8 mouse cellular contexts compared by ENCODE assay signal in genomic region chr6:125084424-125084823, GRCm38 (mm10). TPM values are rescaled to one million over a fixed set of nuclear protein-coding genes. Genes with fewer than 3 reads are reported as not detected.
DNase-seq lines count a peak whose midpoint lies in the region; ATAC-seq and TF ChIP-seq lines count a peak whose summit lies in the region.

No protein-coding gene starts in this region.

- no peak overlapping the region for H3K4me2 ChIP-seq in forebrain, embryonic 16.5 days (ENCODE audit: low read length)
- no peak overlapping the region for H3K4me2 ChIP-seq in intestine, embryonic 16.5 days (ENCODE audit: low read depth, low read length)
- H3K4me2 ChIP-seq in liver, embryonic 11.5 days = no peak overlapping the region

- no peaks in the 10 kb centered on the region for H3K36me3 ChIP-seq in forebrain, embryonic 16.5 days (ENCODE audit: control insufficient read depth, insufficient read depth)
- no peaks in the 10 kb centered on the region for H3K36me3 ChIP-seq in intestine, embryonic 16.5 days (ENCODE audit: control insufficient read depth, insufficient read depth, low read length)
- H3K36me3 ChIP-seq in liver, embryonic 11.5 days (ENCODE audit: control insufficient read depth, insufficient read depth, low read length) = no peaks in the 10 kb centered on the region

- peaks cover 13% of the 10 kb centered on the region for H3K4me1 ChIP-seq in cerebellum, adult 2 months (ENCODE audit: control insufficient read depth, insufficient read depth, low read length)
- peaks cover 16% of the 10 kb centered on the region for H3K4me1 ChIP-seq in forebrain, embryonic 16.5 days (replicated peaks; ENCODE audit: control insufficient read depth, insufficient read depth, low read length)
- H3K4me1 ChIP-seq in intestine, embryonic 16.5 days (ENCODE audit: control insufficient read depth, insufficient read depth, low read length) = peaks cover 30% of the 10 kb centered on the region
- peaks cover 20% of the 10 kb centered on the region for H3K4me1 ChIP-seq in liver, embryonic 11.5 days (replicated peaks; ENCODE audit: control insufficient read depth, insufficient read depth, low read length)

- no peak overlapping the region for H3K9ac ChIP-seq in forebrain, embryonic 16.5 days (replicated peaks; ENCODE audit: low read depth, low read length)
- 0 out of 2 replicates have a peak overlapping the region, but pooled peaks have one; percentile 10 for H3K9ac ChIP-seq in intestine, embryonic 16.5 days (ENCODE audit: low read depth, low read length)
- no peak overlapping the region for H3K9ac ChIP-seq in liver, embryonic 11.5 days (ENCODE audit: low read depth, low read length)

- H3K27me3 ChIP-seq in cerebellum, adult 2 months (ENCODE audit: control insufficient read depth, insufficient read depth, low read length) = no peaks in the 10 kb centered on the region
- no peaks in the 10 kb centered on the region for H3K27me3 ChIP-seq in forebrain, embryonic 16.5 days (replicated peaks; ENCODE audit: control insufficient read depth, insufficient read depth, low read length)
- H3K27me3 ChIP-seq in intestine, embryonic 16.5 days (replicated peaks; ENCODE audit: control insufficient read depth, insufficient read depth, low read length) = no peaks in the 10 kb centered on the region
- no peaks in the 10 kb centered on the region for H3K27me3 ChIP-seq in liver, embryonic 11.5 days (replicated peaks; ENCODE audit: control insufficient read depth, insufficient read depth, low read length)

- peak; percentile 91 for ATAC-seq in CD4-positive, CD25-positive, alpha-beta regulatory T cell, adult 4 months
- ATAC-seq in forebrain, embryonic 16.5 days = peak; percentile 5; the same call in 1 of the 2 replicates
- ATAC-seq in intestine, embryonic 16.5 days = 0 out of 2 replicates have a peak, but pooled peaks have one; percentile 2
- peak; percentile 11; the same call in 1 of the 2 replicates for ATAC-seq in liver, embryonic 11.5 days (replicated peaks; ENCODE audit: low FRiP score)
- peak; percentile 86 for ATAC-seq in neutrophil, adult 5-6 weeks (ENCODE audit: extremely low read depth, insufficient number of reproducible peaks, low FRiP score, poor library complexity, severe bottlenecking)

- H3K4me3 ChIP-seq in cerebellum, adult 2 months (replicated peaks; ENCODE audit: insufficient read depth, low read depth, low read length) = no peak overlapping the region
- H3K4me3 ChIP-seq in forebrain, embryonic 16.5 days (replicated peaks; ENCODE audit: low read length) = no peak overlapping the region
- no peak overlapping the region for H3K4me3 ChIP-seq in intestine, embryonic 16.5 days (ENCODE audit: low read length)
- H3K4me3 ChIP-seq in liver, embryonic 11.5 days (ENCODE audit: low read depth, low read length) = no peak overlapping the region

- 4% methylated on average over 4 of the region's 4 CpGs for WGBS in cerebellum, adult 2 months
- 4% methylated on average over 4 of the region's 4 CpGs for WGBS in forebrain, embryonic 16.5 days
- 5% methylated on average over 4 of the region's 4 CpGs for WGBS in intestine, embryonic 16.5 days
- 13% methylated on average over 4 of the region's 4 CpGs for WGBS in liver, embryonic 11.5 days

- DNase-seq in adrenal gland, adult (ENCODE audit: inconsistent age in 2 of 2, low spot score in 1 of 2) = peak; percentile 68 to 91
- DNase-seq in adrenal gland, adult 18-20 months (ENCODE audit: low spot score in 2 of 2) = no peak
- DNase-seq in cerebellum, adult 2 months = peak; percentile 70
- DNase-seq in liver, embryonic 11.5 days (ENCODE audit: low spot score) = no peak

- H3K27ac ChIP-seq in cerebellum, adult 2 months (ENCODE audit: insufficient read depth, low read length) = no peak overlapping the region
- H3K27ac ChIP-seq in forebrain, embryonic 16.5 days (ENCODE audit: low read length) = no peak overlapping the region
- no peak overlapping the region for H3K27ac ChIP-seq in intestine, embryonic 16.5 days (ENCODE audit: low read length)
- H3K27ac ChIP-seq in liver, embryonic 11.5 days (ENCODE audit: low read depth, low read length) = no peak overlapping the region

- TF ChIP-seq POLR2A in cerebellum, adult 2 months (IDR thresholded peaks at IDR 0.05; ENCODE audit: borderline replicate concordance, insufficient read depth, low read length) = no peak

- peak; percentile 83 for TF ChIP-seq CTCF in cerebellum, adult 2 months (IDR thresholded peaks at IDR 0.05; ENCODE audit: borderline replicate concordance, insufficient read depth, low read depth, low read length)

- no peaks in the 10 kb centered on the region for H3K9me3 ChIP-seq in forebrain, embryonic 16.5 days (ENCODE audit: control insufficient read depth, low read length)
- no peaks in the 10 kb centered on the region for H3K9me3 ChIP-seq in intestine, embryonic 16.5 days (ENCODE audit: control insufficient read depth, low read length)
- H3K9me3 ChIP-seq in liver, embryonic 11.5 days (ENCODE audit: control insufficient read depth, low read length) = no peaks in the 10 kb centered on the region

RNA-seq across cellular contexts. Expression of gene Chd4, which starts 11.4 kb away (rescaled TPM):
- total RNA-seq in adrenal gland, adult 18-20 months (2021) = 100 to 1,000 TPM; 150 to 190 TPM
- 10 to 100 TPM; 61.4 to 71.9 TPM for polyA plus RNA-seq in CD4-positive, CD25-positive, alpha-beta regulatory T cell, adult 4 months (2017; shearing (Covaris generic))
- polyA plus RNA-seq in cerebellum, adult 2 months (2012; rRNA removed) = 110 and 112 TPM in 2 replicates
- polyA plus RNA-seq in forebrain, embryonic 16.5 days (2015; fragmentation: Nextera tagmentation; extraction: Ambion mirVana) = 78.1 and 79.8 TPM in 2 replicates
- 41.3 and 44.8 TPM in 2 replicates for polyA plus RNA-seq in intestine, embryonic 16.5 days (2015; fragmentation: Nextera tagmentation; extraction: Ambion mirVana)
- 62.5 and 71.6 TPM in 2 replicates for polyA plus RNA-seq in liver, embryonic 11.5 days (2014; fragmentation: Nextera tagmentation; extraction: Ambion mirVana)
- 363 and 367 TPM in 2 replicates for total RNA-seq in neutrophil, adult 5-6 weeks (2017)

RNA-seq across cellular contexts. Expression of gene Lpar5, which starts 16.7 kb away (rescaled TPM):
- total RNA-seq in adrenal gland, adult 18-20 months (2021) = under 1 TPM; 0.40 to 0.93 TPM
- polyA plus RNA-seq in CD4-positive, CD25-positive, alpha-beta regulatory T cell, adult 4 months (2017; shearing (Covaris generic)) = 10 to 100 TPM; 12.1 to 19.9 TPM
- polyA plus RNA-seq in cerebellum, adult 2 months (2012; rRNA removed) = 0.57 and 0.84 TPM in 2 replicates
- 0.44 and 0.60 TPM in 2 replicates for polyA plus RNA-seq in forebrain, embryonic 16.5 days (2015; fragmentation: Nextera tagmentation; extraction: Ambion mirVana)
- polyA plus RNA-seq in intestine, embryonic 16.5 days (2015; fragmentation: Nextera tagmentation; extraction: Ambion mirVana) = 9.4 and 9.7 TPM in 2 replicates
- 2.6 and 3.2 TPM in 2 replicates for polyA plus RNA-seq in liver, embryonic 11.5 days (2014; fragmentation: Nextera tagmentation; extraction: Ambion mirVana)
- total RNA-seq in neutrophil, adult 5-6 weeks (2017) = 1.6 and 3.1 TPM in 2 replicates

RNA-seq across cellular contexts. Expression of gene Acrbp, which starts 34.9 kb away (rescaled TPM):
- total RNA-seq in adrenal gland, adult 18-20 months (2021) = 1 to 10 TPM; 7.8 to 9.6 TPM
- 10 to 100 TPM; 24.6 to 25.9 TPM for polyA plus RNA-seq in CD4-positive, CD25-positive, alpha-beta regulatory T cell, adult 4 months (2017; shearing (Covaris generic))
- 23.7 and 24.8 TPM in 2 replicates for polyA plus RNA-seq in cerebellum, adult 2 months (2012; rRNA removed)
- 21.4 and 31.6 TPM in 2 replicates for polyA plus RNA-seq in forebrain, embryonic 16.5 days (2015; fragmentation: Nextera tagmentation; extraction: Ambion mirVana)
- 9.8 and 10.6 TPM in 2 replicates for polyA plus RNA-seq in intestine, embryonic 16.5 days (2015; fragmentation: Nextera tagmentation; extraction: Ambion mirVana)
- polyA plus RNA-seq in liver, embryonic 11.5 days (2014; fragmentation: Nextera tagmentation; extraction: Ambion mirVana) = 6.0 and 7.4 TPM in 2 replicates
- total RNA-seq in neutrophil, adult 5-6 weeks (2017) = 26.8 and 32.7 TPM in 2 replicates

RNA-seq across cellular contexts. Expression of gene Ing4, which starts 44.9 kb away (rescaled TPM):
- 10 to 100 TPM; 45.3 to 53.4 TPM for total RNA-seq in adrenal gland, adult 18-20 months (2021)
- polyA plus RNA-seq in CD4-positive, CD25-positive, alpha-beta regulatory T cell, adult 4 months (2017; shearing (Covaris generic)) = 10 to 100 TPM; 48.3 to 64.6 TPM
- polyA plus RNA-seq in cerebellum, adult 2 months (2012; rRNA removed) = 75.7 and 80.2 TPM in 2 replicates
- 200 and 204 TPM in 2 replicates for polyA plus RNA-seq in forebrain, embryonic 16.5 days (2015; fragmentation: Nextera tagmentation; extraction: Ambion mirVana)
- 96.0 and 105 TPM in 2 replicates for polyA plus RNA-seq in intestine, embryonic 16.5 days (2015; fragmentation: Nextera tagmentation; extraction: Ambion mirVana)
- polyA plus RNA-seq in liver, embryonic 11.5 days (2014; fragmentation: Nextera tagmentation; extraction: Ambion mirVana) = 60.0 and 63.8 TPM in 2 replicates
- 136 and 143 TPM in 2 replicates for total RNA-seq in neutrophil, adult 5-6 weeks (2017)

RNA-seq across cellular contexts. Expression of gene Nop2, which starts 47.3 kb away (rescaled TPM):
- total RNA-seq in adrenal gland, adult 18-20 months (2021) = 10 to 100 TPM; 51.6 to 61.3 TPM
- 10 to 100 TPM; 51.5 to 59.7 TPM for polyA plus RNA-seq in CD4-positive, CD25-positive, alpha-beta regulatory T cell, adult 4 months (2017; shearing (Covaris generic))
- 24.5 and 24.9 TPM in 2 replicates for polyA plus RNA-seq in cerebellum, adult 2 months (2012; rRNA removed)
- polyA plus RNA-seq in forebrain, embryonic 16.5 days (2015; fragmentation: Nextera tagmentation; extraction: Ambion mirVana) = 54.4 and 55.3 TPM in 2 replicates
- polyA plus RNA-seq in intestine, embryonic 16.5 days (2015; fragmentation: Nextera tagmentation; extraction: Ambion mirVana) = 59.5 and 66.8 TPM in 2 replicates
- polyA plus RNA-seq in liver, embryonic 11.5 days (2014; fragmentation: Nextera tagmentation; extraction: Ambion mirVana) = 114 and 125 TPM in 2 replicates
- total RNA-seq in neutrophil, adult 5-6 weeks (2017) = 26.8 and 26.9 TPM in 2 replicates

Comparison
In these comparisons a context has a peak if more than half of its experiments do, and no peak if none do; other contexts are left out.
1. DNase-seq: peak in adrenal gland, adult (2 of 2) and cerebellum, adult 2 months (2 of 2); none in adrenal gland, adult 18-20 months (0 of 2) and liver, embryonic 11.5 days (single experiment).
2. ATAC-seq: peak in every context shown above with its lines; median percentile 91 in CD4-positive, CD25-positive, alpha-beta regulatory T cell, adult 4 months; 86 in neutrophil, adult 5-6 weeks; 11 in liver, embryonic 11.5 days; 5 in forebrain, embryonic 16.5 days; 2 in intestine, embryonic 16.5 days.